Mouse (Mus musculus): ENCODE data around the gene Nudt4. TPM values are rescaled to one million over a fixed set of nuclear protein-coding genes. Genes with fewer than 3 reads are reported as not detected.

Nudt4 gene
- total and polyA plus RNA-seq, 3 experiments: 23.7 to 67.4 (median 39.2) TPM

DNA sequence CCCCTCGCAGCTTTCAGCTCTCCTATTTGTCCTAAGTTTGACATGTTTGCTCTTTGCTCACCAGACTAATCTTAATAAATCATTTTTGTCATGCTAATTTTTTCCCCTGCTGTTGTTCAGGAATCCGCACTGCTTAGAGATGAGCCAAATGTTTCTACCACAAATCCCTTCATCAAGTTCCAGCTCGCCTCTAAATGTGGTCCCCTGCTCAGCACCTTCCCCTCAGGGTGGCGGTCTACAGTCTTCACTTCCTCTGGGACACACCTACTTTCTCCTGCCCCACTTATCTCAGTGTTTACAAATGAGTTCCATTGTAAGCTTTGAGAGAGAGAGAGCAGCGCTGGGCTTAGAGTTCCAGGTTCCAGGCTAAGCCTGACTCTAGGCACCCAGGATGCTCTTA is 36.6 kb upstream of the Nudt4 start:
- Histone ChIP-seq H3K27ac (ENCODE audit: insufficient read depth, low read depth) (no peak overlapping the region), H3K79me2 (replicated peaks; ENCODE audit: control insufficient read depth, extremely low read depth, insufficient read depth, poor library complexity, severe bottlenecking) (no peaks in the 10 kb centered on the region), H3K4me1 (ENCODE audit: control insufficient read depth in 1 of 2, insufficient read depth in 2 of 2) (no peaks in the 10 kb centered on the region), H3K9me3 (replicated peaks; ENCODE audit: low read length) (no peaks in the 10 kb centered on the region), H3K9ac (ENCODE audit: insufficient read depth, low read depth) (no peak overlapping the region), H3K4me2 (ENCODE audit: insufficient read depth, low read depth, poor library complexity, severe bottlenecking) (no peak overlapping the region), H3K27me3 (replicated peaks) (no peaks in the 10 kb centered on the region), H3K4me3 (replicated peaks in 1 of 3; ENCODE audit: low read depth in 2 of 3, low read length in 2 of 3, poor library complexity in 1 of 3) (no peak overlapping the region), H3K36me3 (replicated peaks in 1 of 2; ENCODE audit: control insufficient read depth in 1 of 2, insufficient read depth in 1 of 2, low read length in 1 of 2) (no peaks in the 10 kb centered on the region)
- no peak for TF ChIP-seq JUND (conservative IDR thresholded peaks at IDR 0.05; ENCODE audit: low read depth, low read length)
- 0 out of 4 replicates have a peak, but pooled peaks of 1 of the 2 experiments have one; percentile 2 for TF ChIP-seq CTCF (conservative IDR thresholded peaks at IDR 0.05 in 1 of 2, IDR thresholded peaks at IDR 0.05 in 1 of 2; ENCODE audit: low read depth in 2 of 2, low read length in 2 of 2)
- no peak for DNase-seq (ENCODE audit: extremely low read depth)
- dilution Hi-C loops (cut with MboI; ENCODE audit: extremely low pct_ligation_motif_present, extremely low pct_unique_long_range_greater_than_20kb, low sequenced_read_pairs): no loop called here
- in situ Hi-C loops (cut with MboI; ENCODE audit: low pct_ligation_motif_present, low pct_unique_long_range_greater_than_20kb, low sequenced_read_pairs): no loop called here

- Histone ChIP-seq H3K36me3 (replicated peaks in 1 of 2; ENCODE audit: control insufficient read depth in 1 of 2, insufficient read depth in 1 of 2, low read length in 1 of 2) (no peaks in the 10 kb centered on the region), H3K79me2 (replicated peaks; ENCODE audit: control insufficient read depth, extremely low read depth, insufficient read depth, poor library complexity, severe bottlenecking) (no peaks in the 10 kb centered on the region), H3K4me3 (replicated peaks in 1 of 3; ENCODE audit: low read depth in 2 of 3, low read length in 2 of 3, poor library complexity in 1 of 3) (no peak overlapping the region), H3K27ac (ENCODE audit: insufficient read depth, low read depth) (no peak overlapping the region), H3K9me3 (replicated peaks; ENCODE audit: low read length) (no peaks in the 10 kb centered on the region), H3K27me3 (replicated peaks) (no peaks in the 10 kb centered on the region), H3K4me1 (ENCODE audit: control insufficient read depth in 1 of 2, insufficient read depth in 2 of 2) (no peaks in the 10 kb centered on the region), H3K4me2 (ENCODE audit: insufficient read depth, low read depth, poor library complexity, severe bottlenecking) (no peak overlapping the region), H3K9ac (ENCODE audit: insufficient read depth, low read depth) (no peak overlapping the region)
- in situ Hi-C loops (cut with MboI; ENCODE audit: low pct_ligation_motif_present, low pct_unique_long_range_greater_than_20kb, low sequenced_read_pairs) (no loop called here), dilution Hi-C loops (cut with MboI; ENCODE audit: extremely low pct_ligation_motif_present, extremely low pct_unique_long_range_greater_than_20kb, low sequenced_read_pairs) (no loop called here)
- TF ChIP-seq JUN (IDR thresholded peaks at IDR 0.05; ENCODE audit: insufficient read depth, low read depth, low read length): no peak
- DNase-seq (ENCODE audit: extremely low read depth): no peak
Measured at GRCm38 (mm10) chr10:95599740-95600139, 35.8 kb upstream of the Nudt4 start.

GRCm38 (mm10) chr10:95598056-95598587 is 34.2 kb upstream of the Nudt4 start:
- Histone ChIP-seq H3K27ac (ENCODE audit: insufficient read depth, low read depth) (no peak overlapping the region), H3K4me1 (ENCODE audit: control insufficient read depth in 1 of 2, insufficient read depth in 2 of 2) (no peaks in the 10 kb centered on the region), H3K27me3 (replicated peaks) (no peaks in the 10 kb centered on the region), H3K9ac (ENCODE audit: insufficient read depth, low read depth) (no peak overlapping the region), H3K4me2 (ENCODE audit: insufficient read depth, low read depth, poor library complexity, severe bottlenecking) (no peak overlapping the region), H3K36me3 (replicated peaks in 1 of 2; ENCODE audit: control insufficient read depth in 1 of 2, insufficient read depth in 1 of 2, low read length in 1 of 2) (no peaks in the 10 kb centered on the region), H3K9me3 (replicated peaks; ENCODE audit: low read length) (no peaks in the 10 kb centered on the region), H3K79me2 (replicated peaks; ENCODE audit: control insufficient read depth, extremely low read depth, insufficient read depth, poor library complexity, severe bottlenecking) (no peaks in the 10 kb centered on the region), H3K4me3 (replicated peaks in 1 of 3; ENCODE audit: low read depth in 2 of 3, low read length in 2 of 3, poor library complexity in 1 of 3) (no peak overlapping the region)
- TF ChIP-seq TCF12 (IDR thresholded peaks at IDR 0.05; ENCODE audit: low read depth, low read length): no peak
- no peak for TF ChIP-seq HCFC1 (IDR thresholded peaks at IDR 0.05; ENCODE audit: low read depth, low read length)
- TF ChIP-seq KAT2A (IDR thresholded peaks at IDR 0.05; ENCODE audit: insufficient replicate concordance, low read length): no peak
- no peak for TF ChIP-seq TBP (conservative IDR thresholded peaks at IDR 0.05; ENCODE audit: low read depth, low read length)
- TF ChIP-seq RAD21 (IDR thresholded peaks at IDR 0.05; ENCODE audit: low read depth, low read length): no peak
- no peak for TF ChIP-seq ZKSCAN1 (IDR thresholded peaks at IDR 0.05; ENCODE audit: borderline replicate concordance, low read depth, low read length)
- no peak for TF ChIP-seq RCOR1 (conservative IDR thresholded peaks at IDR 0.05; ENCODE audit: low read depth, low read length)
- no peak for TF ChIP-seq NRF1 (IDR thresholded peaks at IDR 0.05; ENCODE audit: low read depth, low read length)
- no peak for TF ChIP-seq SMC3 (IDR thresholded peaks at IDR 0.05; ENCODE audit: low read depth, low read length)
- no peak for TF ChIP-seq GABPA (IDR thresholded peaks at IDR 0.05; ENCODE audit: insufficient replicate concordance, low read depth, low read length)
- TF ChIP-seq ZMIZ1 (IDR thresholded peaks at IDR 0.05; ENCODE audit: low read depth, low read length): no peak
- TF ChIP-seq ZNF384 (IDR thresholded peaks at IDR 0.05; ENCODE audit: low read depth, low read length): no peak
- no peak for TF ChIP-seq ZC3H11A (IDR thresholded peaks at IDR 0.05; ENCODE audit: low read depth, low read length)
- TF ChIP-seq POLR2A (IDR thresholded peaks at IDR 0.05; ENCODE audit: low read depth, low read length): no peak
- no peak for TF ChIP-seq JUN (IDR thresholded peaks at IDR 0.05; ENCODE audit: insufficient read depth, low read depth, low read length)
- no peak for DNase-seq (ENCODE audit: extremely low read depth)
- in situ Hi-C loops (cut with MboI; ENCODE audit: low pct_ligation_motif_present, low pct_unique_long_range_greater_than_20kb, low sequenced_read_pairs) (no loop called here), dilution Hi-C loops (cut with MboI; ENCODE audit: extremely low pct_ligation_motif_present, extremely low pct_unique_long_range_greater_than_20kb, low sequenced_read_pairs) (no loop called here)
